Mouse (Mus musculus): ENCODE measurements around the gene Usp1. TPM values are rescaled to one million over a fixed set of nuclear protein-coding genes. Genes with fewer than 3 reads are reported as not detected.
"Not testable (repeated sequence)": the region's sequence is repeated elsewhere in the genome, so short reads cannot be mapped to it uniquely, and the experiment has no call there.

Usp1 gene
- total RNA-seq, 2 experiments from 2014 or later = 36.8 to 36.9 TPM

DNA sequence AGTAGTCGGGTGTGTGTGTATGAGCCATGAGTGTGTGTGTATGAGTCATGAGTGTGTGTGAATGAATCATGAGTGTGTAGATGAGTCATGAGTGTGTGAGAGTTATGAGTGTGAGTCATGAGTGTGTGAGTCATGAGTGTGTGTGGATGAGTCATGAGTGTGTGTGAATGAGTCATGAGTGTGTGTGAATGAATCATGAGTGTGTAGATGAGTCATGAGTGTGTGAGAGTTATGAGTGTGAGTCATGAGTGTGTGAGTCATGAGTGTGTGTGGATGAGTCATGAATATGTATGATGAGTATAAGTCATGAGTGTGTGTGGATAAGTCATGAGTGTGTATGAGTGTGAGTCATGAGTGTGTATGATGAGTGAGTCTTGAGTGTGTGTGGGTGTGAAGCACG is 54.7 kb downstream of the Usp1 start:
- not testable (repeated sequence) for DNase-seq (ENCODE audit: low spot score in 2 of 2)

DNA sequence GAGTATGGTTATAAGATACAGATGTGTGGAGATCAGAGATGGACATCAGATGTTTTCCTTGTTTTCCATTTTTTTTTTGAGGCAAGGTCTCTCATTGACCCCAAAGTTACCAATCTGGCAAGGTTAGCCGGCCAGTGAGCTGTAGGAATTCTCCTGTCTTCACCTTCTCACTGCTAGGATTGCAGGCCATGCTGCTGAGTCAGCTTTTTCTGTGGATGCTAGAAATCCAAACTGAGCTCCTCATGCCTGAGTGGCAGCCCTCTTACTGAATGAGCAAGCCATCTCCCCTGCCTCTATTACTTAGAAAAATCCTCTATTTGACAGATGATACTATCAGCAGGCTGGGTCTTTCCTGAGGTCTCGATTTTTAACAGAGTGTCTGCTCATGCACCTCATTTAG is 55.1 kb downstream of the Usp1 start:
- DNase-seq (ENCODE audit: low spot score in 2 of 2) = no peak

DNA sequence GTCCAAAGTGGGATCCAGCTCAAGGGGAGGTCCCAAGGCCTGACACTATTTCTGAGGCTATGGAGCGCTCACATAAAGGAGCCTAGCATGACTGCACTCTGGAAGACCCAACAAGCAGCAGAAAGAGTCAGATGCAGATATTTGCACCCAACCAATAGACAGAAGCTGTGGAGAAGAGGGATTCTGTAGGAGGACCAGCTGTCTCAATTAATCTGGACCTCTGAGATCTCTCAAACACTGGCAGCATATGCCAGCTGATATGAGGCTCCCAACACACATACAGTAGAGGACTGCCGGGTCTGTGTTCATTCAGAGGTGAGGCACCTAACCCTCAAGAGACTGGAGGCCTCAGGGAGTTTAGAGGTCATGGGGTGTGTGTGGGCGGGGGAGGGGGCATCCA is 56.4 kb downstream of the Usp1 start:
- not testable (repeated sequence) for DNase-seq (ENCODE audit: low spot score in 2 of 2)

DNA sequence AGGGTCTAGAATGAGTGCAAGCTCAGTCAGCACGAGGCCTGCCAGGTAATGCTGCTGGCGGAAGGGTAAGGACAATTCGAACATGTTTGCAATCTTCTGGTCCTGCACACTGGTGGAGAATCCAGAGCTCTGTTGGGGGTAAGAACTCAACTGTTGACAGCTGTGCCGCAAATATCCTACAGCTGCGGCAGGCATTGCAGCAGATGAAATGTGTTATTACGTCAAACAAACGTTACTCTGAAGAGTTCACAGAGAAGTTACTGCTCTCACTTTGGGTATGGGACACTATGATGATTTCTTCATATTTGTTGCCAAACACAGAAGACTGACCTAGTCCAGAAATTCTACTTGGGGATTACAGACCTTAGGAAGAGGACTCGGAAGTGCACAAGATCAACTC is 61.1 kb downstream of the Usp1 start:
- DNase-seq (ENCODE audit: low spot score in 2 of 2) = no peak

Other genes with a start within 250 kb of the Usp1 start
- not detected for gene L1td1, start 197.1 kb upstream of the Usp1 start, total RNA-seq (2021)
- gene Kank4, start 106.3 kb upstream of the Usp1 start, total RNA-seq (2021) = 1 to 10 TPM; 7.0 to 7.7 TPM
- gene I0C0044D17Rik, start 100.0 kb upstream of the Usp1 start, total RNA-seq (2021) = not detected
- under 1 TPM in 1 of 2 experiments, not detected in 1; 0.65 TPM for gene Angptl3, start 107.1 kb downstream of the Usp1 start, total RNA-seq (2021)
- 10 to 100 TPM; 57.9 to 63.0 TPM for gene Dock7, start 197.1 kb downstream of the Usp1 start, total RNA-seq (2021)